Mouse (Mus musculus): ENCODE measurements around the gene Gabpb1.

- TF ChIP-seq EP300 (IDR thresholded peaks at IDR 0.05; ENCODE audit: insufficient read depth, low read depth, low read length) (no peak), CTCF (IDR thresholded peaks at IDR 0.05; ENCODE audit: low read depth, low read length) (no peak), POLR2A (IDR thresholded peaks at IDR 0.05; ENCODE audit: insufficient read depth, low read length) (no peak)
Measured at GRCm38 (mm10) chr2:126622455-126622854, 53.7 kb downstream of the Gabpb1 start.

All from ES-Bruce4 (cell line).